Mouse (Mus musculus): ENCODE data around the gene Cnst. TPM values are rescaled to one million over a fixed set of nuclear protein-coding genes. Genes with fewer than 3 reads are reported as not detected.

The Cnst gene
- polyA plus RNA-seq, 1 experiment from 2014 or later: 28.0 TPM

GRCm38 (mm10) chr1:179674355-179674754 is 128.2 kb downstream of the Cnst start:
- Histone ChIP-seq H3K4me2 (ENCODE audit: low read length) (no peak overlapping the region), H3K27ac (replicated peaks; ENCODE audit: low read depth, low read length) (no peak overlapping the region), H3K4me3 (replicated peaks; ENCODE audit: low read depth, low read length) (no peak overlapping the region), H3K27me3 (ENCODE audit: control insufficient read depth, insufficient read depth, low read length) (no peaks in the 10 kb centered on the region), H3K9me3 (ENCODE audit: control insufficient read depth, low read length) (no peaks in the 10 kb centered on the region), H3K9ac (replicated peaks; ENCODE audit: low read length) (no peak overlapping the region), H3K4me1 (ENCODE audit: control insufficient read depth, insufficient read depth, low read length) (peaks cover 9% of the 10 kb centered on the region; the same call in 1 of the 2 replicates), H3K36me3 (ENCODE audit: control insufficient read depth, insufficient read depth, low read length) (peaks cover 60% of the 10 kb centered on the region)
- WGBS: 88% methylated on average over 3 of the region's 3 CpGs
- ATAC-seq (ENCODE audit: low FRiP score, low TSS enrichment) (no peak), DNase-seq (no peak)

GRCm38 (mm10) chr1:179677031-179677430 is 130.9 kb downstream of the Cnst start:
- ATAC-seq (ENCODE audit: low FRiP score, low TSS enrichment) (no peak), DNase-seq (no peak)
- no peak overlapping the region for H3K4me2 ChIP-seq (ENCODE audit: low read length)
- no peak overlapping the region for H3K9ac ChIP-seq (replicated peaks; ENCODE audit: low read length)
- no peak overlapping the region for H3K27ac ChIP-seq (replicated peaks; ENCODE audit: low read depth, low read length)
- peaks cover 84% of the 10 kb centered on the region for H3K36me3 ChIP-seq (ENCODE audit: control insufficient read depth, insufficient read depth, low read length)
- 92% methylated on average over 2 of the region's 2 CpGs for WGBS
- H3K9me3 ChIP-seq (ENCODE audit: control insufficient read depth, low read length): no peaks in the 10 kb centered on the region
- no peaks in the 10 kb centered on the region for H3K4me1 ChIP-seq (ENCODE audit: control insufficient read depth, insufficient read depth, low read length)
- no peaks in the 10 kb centered on the region for H3K27me3 ChIP-seq (ENCODE audit: control insufficient read depth, insufficient read depth, low read length)
- no peak overlapping the region for H3K4me3 ChIP-seq (replicated peaks; ENCODE audit: low read depth, low read length)

Other genes with a start within 250 kb of the Cnst start
- gene Smyd3, start 28.3 kb upstream of the Cnst start, polyA plus RNA-seq (2014; fragmentation: Nextera tagmentation; extraction: Ambion mirVana): 14.4 and 21.5 TPM in 2 replicates
- gene Tfb2m, start 103 bp upstream of the Cnst start, polyA plus RNA-seq (2014; fragmentation: Nextera tagmentation; extraction: Ambion mirVana): 28.4 and 32.6 TPM in 2 replicates
- gene Sccpdh, start 121.8 kb downstream of the Cnst start, polyA plus RNA-seq (2014; fragmentation: Nextera tagmentation; extraction: Ambion mirVana): 146 and 151 TPM in 2 replicates
- gene Kif28, start 198.9 kb downstream of the Cnst start, polyA plus RNA-seq (2014; fragmentation: Nextera tagmentation; extraction: Ambion mirVana): not detected in 2 replicates